Mouse (Mus musculus): ENCODE results near the gene Gm3512. TPM values are rescaled to one million over a fixed set of nuclear protein-coding genes. Genes with fewer than 3 reads are reported as not detected.
"Not testable (repeated sequence)": the region's sequence is repeated elsewhere in the genome, so short reads cannot be mapped to it uniquely, and the experiment has no call there.

The Gm3512 gene
- total RNA-seq (2021), result not detected

DNA sequence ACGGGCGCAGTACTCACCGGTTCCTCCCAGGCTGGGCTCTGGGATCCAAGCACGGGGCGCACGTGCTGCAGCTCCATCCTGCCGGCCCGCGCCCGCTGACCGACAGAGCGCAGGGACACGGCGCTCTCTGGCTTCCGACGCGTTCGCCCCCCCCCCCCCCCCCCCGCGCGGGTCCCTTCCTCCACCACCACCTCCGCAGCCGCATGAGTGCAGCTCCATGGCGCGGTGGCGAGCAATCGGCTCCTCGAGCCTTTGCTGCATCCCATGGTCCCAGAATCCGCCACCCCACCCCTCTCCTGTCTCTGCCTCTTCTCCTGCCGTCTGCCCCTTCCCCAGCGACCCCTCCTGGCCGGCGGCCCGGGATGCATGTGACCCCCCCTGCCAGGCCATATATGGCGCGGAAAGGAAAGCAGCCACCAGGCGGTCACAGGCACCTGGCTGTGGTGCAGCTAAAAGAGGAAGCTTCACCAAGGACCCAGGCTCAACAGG is at the start of gene Gm3512:
Gene Gm3512, minus strand, starts transcription at position 51 of the 489 bp plus-strand sequence.
- DNase-seq, result peak; percentile 1 to 6
- intact Hi-C loops (cut with DNase I), result not testable (repeated sequence)

GRCm38 (mm10) chr14:7200070-7200469 is 25.7 kb upstream of the Gm3512 start:
- intact Hi-C loops (cut with DNase I), result not testable (repeated sequence)
- peak; percentile 13 to 26 for DNase-seq

GRCm38 (mm10) chr14:7194440-7194839 is 20.1 kb upstream of the Gm3512 start, which contains the start of gene Gm16434:
Gene Gm16434, minus strand, starts transcription at chr14:7194540.
- not testable (repeated sequence) for DNase-seq

GRCm38 (mm10) chr14:7125312-7125711 is 49.0 kb downstream of the Gm3512 start, which contains the start of gene Gm6676:
Gene Gm6676, minus strand, starts transcription at chr14:7125412.
- intact Hi-C loops (cut with DNase I); DNase-seq: not testable (repeated sequence)

More at GRCm38 (mm10) chr14:7194440-7194839, 20.1 kb upstream of the Gm3512 start, which contains the start of gene Gm16434:
- intact Hi-C loops (cut with DNase I), result not testable (repeated sequence)

DNA sequence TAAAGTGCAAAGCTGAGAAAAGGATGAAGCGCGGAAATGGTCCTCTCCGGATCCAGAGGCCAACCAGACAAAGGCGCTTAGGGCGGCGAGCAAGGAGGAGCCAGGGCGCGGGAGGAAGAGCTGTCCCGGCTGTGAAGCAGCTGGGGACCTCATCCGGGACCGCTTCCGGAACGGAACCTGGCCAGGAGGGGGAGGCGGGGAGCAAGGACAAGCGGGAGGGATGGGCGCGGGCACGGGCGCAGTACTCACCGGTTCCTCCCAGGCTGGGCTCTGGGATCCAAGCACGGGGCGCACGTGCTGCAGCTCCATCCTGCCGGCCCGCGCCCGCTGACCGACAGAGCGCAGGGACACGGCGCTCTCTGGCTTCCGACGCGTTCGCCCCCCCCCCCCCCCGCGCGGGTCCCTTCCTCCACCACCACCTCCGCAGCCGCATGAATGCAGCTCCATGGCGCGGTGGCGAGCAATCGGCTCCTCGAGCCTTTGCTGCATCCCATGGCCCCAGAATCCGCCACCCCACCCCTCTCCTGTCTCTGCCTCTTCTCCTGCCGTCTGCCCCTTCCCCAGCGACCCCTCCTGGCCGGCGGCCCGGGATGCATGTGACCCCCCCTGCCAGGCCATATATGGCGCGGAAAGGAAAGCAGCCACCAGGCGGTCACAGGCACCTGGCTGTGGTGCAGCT is 69.1 kb downstream of the Gm3512 start:
- peak; percentile 1 to 3 for DNase-seq
- intact Hi-C loops (cut with DNase I), result not testable (repeated sequence)

Other genes with a start within 250 kb of the Gm3512 start
- not detected for gene Gm6356, start 200.7 kb downstream of the Gm3512 start, total RNA-seq (2021)
- under 1 TPM in 1 of 2 experiments, not detected in 1; 0.19 TPM for gene Gm10406, start 147.1 kb downstream of the Gm3512 start, total RNA-seq (2021)
- not detected for gene Gm3685, start 129.6 kb downstream of the Gm3512 start, total RNA-seq (2021)
- not detected for gene Gm3696, start 73.9 kb downstream of the Gm3512 start, total RNA-seq (2021)
- not detected for gene Gm6676, start 49.1 kb downstream of the Gm3512 start, total RNA-seq (2021)
- not detected for gene Gm16434, start 20.0 kb upstream of the Gm3512 start, total RNA-seq (2021)
- not detected for gene Gm3727, start 90.2 kb upstream of the Gm3512 start, total RNA-seq (2021)
- gene Gm3739, start 140.5 kb upstream of the Gm3512 start, total RNA-seq (2021), result under 1 TPM; 0.33 TPM
- gene Gm5797, start 157.9 kb upstream of the Gm3512 start, total RNA-seq (2021), result not detected
- not detected for gene Gm8374, start 190.6 kb upstream of the Gm3512 start, total RNA-seq (2021)